Mouse (Mus musculus) heart, adult 8-10 months (tissue): ENCODE results near the gene Rhobtb1. TPM values are rescaled to one million over a fixed set of nuclear protein-coding genes. Genes with fewer than 3 reads are reported as not detected.

ENCODE experiments used
- DNase-seq: peaks from one replicate; pipeline ENCODE4 v3.0.0; 2022; ENCODE audit warnings: low spot score
- total RNA-seq, 4 experiments: library from RNA; stranded (reverse); gene quantifications; 2 replicates each; pipeline ENCODE4 v1.2.4; 2022

Gene Rhobtb1
- total RNA-seq, 4 experiments from 2014 or later, result 141 to 253 (median 172) TPM

DNA sequence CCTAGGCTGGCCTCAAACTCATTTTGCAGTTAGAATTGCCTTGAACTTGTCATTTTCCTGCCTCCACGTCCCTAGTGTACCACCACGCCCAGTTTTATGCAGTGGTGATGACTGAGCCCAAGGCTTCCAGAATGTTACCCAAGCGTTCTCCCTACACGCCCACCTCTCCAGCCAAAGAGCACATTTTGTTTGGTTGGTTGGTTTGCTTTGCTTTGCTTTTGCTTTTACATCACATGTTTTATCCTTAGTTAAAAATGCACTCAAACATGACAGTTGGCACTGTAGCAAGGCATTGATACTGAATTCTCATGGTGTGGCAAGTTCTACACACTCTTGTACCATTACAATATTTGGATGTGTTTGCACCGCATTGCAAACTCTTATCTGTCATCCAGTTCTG, 12.0 kb downstream of the Rhobtb1 start:
- DNase-seq, result no peak

DNA sequence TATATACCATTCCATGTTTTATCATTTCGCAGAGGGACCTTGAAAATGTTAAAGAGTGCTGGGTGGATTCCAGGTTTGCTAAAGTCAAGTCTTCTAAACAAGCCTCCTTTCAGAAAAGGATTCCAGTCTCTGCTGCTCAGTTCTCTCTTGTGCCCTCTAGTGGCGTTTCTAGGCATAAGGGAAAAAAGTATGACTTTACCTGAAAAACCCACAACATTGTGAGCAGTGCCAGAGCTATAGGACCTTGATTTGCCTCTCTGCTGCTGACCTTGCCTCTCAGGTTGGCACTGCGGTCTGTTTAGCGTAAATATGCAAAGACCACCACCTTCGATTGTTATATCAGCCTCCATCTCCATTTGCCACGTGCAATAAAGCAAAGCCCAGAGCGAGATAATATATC, 13.9 kb downstream of the Rhobtb1 start:
- DNase-seq, result peak; percentile 6

DNA sequence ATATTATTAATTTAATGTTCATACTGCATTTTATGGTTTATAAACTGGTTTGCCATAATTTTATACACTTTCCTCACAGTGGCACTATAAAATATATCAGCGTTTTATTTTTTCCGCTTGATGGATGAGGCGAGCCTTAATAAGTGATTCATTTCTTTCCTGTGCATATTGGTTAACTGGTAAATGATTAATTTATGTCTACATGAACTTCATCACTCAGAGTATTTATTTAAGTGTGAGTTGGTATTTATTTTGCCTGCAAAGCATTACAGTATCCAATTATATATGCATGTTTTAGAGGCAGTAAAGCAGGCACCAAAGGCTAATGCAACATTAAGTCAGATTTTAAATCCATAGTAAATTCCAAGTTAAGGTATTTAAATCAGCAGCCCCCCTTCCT, 14.6 kb downstream of the Rhobtb1 start:
- DNase-seq, result no peak

DNA sequence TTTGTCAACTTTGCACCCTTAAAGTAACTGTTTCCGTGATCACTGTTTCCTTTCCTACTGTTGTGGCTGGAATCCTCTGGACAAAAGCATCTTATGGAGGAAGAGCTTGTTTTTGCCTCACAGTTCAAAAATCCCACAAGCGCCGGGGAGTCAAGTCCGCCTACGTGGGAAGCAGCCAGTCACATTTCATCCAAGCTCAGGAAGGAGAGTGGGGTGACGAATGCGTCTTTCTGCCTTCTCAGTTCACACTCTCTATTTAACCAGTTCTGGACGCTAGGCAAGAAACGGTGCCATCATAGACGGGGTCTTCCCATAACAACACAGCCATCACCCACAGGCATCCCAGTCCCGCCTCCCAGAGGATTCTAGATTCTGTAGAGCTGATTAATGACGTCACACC, 15.3 kb downstream of the Rhobtb1 start:
- DNase-seq, result no peak

DNA sequence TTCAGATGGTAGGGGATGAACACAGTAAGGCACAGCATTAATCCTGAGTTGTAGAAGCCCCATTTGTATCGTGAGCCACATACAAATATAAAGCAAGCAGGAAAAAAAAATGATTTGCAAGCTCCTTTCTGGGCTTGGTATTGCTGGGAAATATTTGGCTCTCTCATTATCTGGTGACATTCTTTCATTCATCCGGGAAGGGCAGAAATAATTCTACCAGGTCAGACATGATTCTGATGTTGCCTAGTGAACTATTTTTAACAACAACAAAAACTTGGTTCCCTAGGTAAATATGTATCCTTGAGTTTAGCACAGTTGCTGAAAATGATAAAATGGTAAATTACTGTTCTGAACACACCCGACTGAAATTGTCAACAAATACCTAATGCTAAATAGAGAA, 21.2 kb downstream of the Rhobtb1 start:
- peak; percentile 9 for DNase-seq

DNA sequence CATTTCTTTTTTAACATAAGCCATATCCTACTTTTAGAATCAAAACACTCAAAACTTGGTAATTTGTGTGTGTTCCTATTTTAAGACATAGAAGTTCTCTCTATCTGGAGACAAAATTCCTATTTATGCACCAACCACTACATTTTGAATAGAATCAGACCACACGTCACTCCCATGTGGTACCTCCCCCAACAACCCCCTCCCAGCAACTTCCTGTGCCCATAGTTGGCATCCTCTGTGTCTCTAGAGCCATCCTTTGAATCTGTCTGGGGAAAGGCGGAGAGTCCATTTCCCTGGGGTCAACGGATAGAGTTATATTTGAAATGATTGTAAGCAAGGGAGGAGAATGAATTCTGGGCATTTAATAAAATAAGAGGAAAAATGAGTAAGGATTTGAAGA, 24.9 kb downstream of the Rhobtb1 start:
- no peak for DNase-seq

DNA sequence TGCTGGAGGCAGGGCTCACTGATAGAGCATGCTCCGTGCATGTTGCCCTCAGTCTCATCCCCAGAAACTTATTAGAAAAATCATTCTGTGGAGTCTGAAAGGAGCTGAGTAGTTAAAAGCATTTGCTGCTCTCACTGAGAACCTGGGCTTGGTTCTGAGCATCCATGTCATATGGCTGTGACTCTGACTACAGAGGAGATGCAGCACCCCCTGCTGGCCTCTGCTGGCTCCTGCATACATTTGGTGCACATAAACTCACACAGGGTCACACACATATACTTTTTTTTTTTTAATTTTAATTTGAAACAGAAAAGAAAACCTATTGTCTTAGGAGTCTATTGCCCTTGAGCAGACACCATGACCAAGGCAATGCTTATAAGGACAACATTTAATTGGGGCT, 28.1 kb downstream of the Rhobtb1 start:
- no peak for DNase-seq

DNA sequence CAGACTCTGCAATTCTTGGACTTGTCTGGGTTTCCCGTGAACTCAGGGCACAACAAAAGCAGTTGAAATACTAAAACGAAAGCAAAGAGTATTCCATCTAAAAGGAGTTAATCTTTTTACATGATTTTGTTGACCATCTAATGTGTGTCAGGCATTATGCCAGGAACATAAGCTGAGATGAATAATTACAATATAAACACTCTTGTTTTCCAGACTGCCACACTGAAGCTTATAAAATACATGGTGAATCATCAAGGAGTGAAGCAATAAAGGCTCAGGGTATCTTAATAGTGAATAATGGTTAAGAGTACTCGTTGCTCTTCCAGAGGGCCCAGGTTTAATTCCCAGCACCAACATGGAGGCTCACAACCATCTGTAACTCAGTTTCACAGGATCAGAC, 29.8 kb downstream of the Rhobtb1 start:
- no peak for DNase-seq

DNA sequence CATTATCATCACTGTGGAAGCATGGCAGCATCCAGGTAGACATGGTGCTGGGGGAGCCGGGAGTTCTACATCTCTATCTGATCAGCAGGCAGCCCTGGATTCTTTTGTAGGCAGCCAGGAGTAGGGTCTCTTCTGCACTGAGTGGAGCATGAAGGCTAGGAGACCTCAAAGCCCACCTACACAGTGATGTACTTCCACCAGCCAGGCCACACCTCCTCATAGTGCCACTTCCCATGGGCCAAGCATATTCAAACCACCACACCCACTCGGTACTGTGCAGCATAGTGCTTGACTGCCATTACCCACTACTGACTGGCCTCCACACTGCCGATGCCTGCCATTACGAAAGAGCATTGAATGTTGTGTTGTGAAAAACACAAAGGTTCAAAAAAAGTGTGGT, 33.7 kb downstream of the Rhobtb1 start:
- DNase-seq, result no peak

DNA sequence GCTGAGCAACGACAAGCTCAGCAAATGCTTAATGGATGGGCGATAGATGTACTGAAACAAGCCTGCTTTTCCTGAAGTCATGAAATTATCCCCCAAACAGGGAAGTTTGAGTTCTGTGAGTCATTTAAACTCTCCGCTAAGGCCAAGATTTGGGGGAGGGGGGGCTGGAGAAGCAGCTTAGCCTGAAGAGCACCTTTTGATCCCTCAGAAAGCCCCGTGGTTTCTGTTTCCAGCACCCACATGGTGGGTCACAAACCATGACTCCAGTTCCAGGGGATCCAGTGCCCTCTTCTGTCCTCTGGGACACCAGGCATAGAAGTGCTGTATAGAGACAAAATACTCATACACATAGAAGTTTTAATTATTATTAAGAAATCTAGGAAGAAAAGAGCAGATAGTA, 34.2 kb downstream of the Rhobtb1 start:
- DNase-seq, result peak; percentile 16

DNA sequence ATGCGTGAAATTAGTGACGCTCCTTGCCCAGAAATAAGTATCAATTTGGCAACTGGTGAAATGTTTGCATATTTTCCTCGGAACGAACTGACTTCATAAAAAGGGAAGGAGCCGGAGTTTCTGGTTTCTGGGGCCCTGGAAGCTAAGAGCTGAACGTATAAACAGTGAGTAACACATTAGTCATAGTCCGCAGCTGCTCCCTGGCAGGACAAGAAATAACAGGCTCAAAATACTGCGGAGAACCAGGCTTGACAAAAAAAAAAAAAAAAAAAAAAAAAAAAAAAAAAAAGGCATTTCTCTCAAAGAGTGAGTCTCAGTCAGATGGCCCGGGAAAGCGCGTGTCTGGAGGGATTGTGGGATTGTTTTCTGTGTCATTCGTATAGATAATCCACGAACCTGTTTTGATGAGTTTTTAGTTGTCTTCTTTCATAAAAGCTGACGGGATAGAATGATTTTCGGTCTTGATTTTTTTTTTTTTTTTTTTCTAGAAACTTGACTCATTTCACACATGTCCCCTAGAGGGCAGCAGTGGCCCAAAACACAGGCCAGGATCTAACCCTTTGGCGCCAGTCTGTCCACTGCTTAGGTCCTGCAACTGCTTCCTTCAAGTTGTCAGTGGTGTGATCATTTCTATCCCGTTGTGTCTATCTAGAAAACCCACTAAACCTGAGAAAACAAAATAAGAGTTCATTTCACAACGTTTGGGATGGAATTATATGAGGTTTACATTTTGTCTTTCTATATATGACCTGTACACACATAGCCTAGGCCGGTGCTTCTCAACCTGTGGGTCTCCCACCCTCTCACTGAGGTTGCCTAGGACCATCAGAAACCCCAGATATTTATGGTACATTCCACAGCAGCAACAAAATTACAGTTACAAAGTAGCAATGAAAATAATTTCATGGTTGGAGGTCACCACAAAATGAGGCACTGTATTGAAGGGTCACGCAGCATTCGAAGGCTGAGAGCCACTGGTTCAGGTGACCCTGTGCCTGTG, 35.0 kb downstream of the Rhobtb1 start:
- peak; percentile 77 for DNase-seq

DNA sequence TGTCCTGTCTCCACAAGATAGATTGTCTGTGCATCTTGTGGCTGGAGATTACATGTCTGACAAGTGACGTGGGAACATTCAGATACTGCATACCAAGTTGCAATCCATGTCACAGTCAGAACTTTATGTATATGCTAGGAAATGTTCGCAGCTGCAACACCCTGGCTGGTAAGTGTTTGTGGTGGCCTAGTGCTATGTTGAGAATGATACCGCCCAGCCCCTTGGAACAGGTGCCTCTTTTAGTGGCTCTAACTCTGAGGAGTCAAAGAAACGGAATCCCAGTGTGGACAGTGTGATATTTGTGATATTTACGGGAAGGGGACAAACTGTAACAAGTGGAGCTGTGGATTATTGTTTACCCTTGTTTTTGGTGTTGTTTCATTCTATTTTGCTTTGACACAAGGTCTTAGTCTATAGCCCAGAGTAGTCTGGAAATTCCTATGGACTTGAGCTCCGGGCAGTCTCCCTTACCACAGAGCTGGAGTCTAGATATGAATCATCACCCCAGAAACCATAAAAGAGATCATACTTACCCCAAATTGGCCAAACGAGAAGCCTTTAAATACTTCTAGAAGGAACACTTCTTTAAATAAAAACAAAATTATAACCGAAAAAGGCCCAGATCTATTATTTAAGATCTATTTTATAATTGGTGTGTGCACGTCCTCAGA, 36.7 kb downstream of the Rhobtb1 start:
- no peak for DNase-seq

DNA sequence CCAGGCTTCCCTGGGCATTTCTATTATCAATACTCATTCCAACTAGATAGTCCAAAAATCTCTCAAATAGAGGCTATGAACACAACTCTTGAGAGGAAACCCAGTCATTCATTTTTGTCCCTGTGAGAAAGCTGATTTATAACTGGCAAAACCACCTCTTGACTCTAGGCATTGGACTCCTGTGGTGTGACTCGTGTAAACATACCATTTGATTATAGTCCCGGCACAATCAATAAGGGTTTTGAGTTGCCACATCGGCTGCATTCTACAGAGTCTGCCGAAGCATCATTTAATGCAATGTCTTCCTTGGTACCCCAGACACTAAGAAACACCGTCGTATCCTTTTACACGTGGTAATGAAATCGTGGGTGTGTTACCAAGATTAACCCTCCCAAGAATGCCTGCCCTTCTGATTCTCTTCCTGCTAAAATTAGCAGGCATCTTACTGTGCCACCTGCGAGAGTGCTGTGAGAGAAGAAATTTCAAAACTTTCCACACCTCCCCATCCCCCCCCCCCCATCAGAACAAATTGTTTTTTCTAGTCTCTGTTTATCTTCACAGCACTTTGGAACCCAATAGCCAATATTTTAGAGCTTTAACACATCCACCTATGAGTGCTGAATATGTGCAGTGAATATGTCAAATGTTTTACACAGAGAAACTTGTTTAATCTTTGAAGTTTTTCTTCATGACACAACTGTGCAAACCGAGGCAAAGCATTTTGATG, 39.4 kb downstream of the Rhobtb1 start:
- DNase-seq, result no peak

DNA sequence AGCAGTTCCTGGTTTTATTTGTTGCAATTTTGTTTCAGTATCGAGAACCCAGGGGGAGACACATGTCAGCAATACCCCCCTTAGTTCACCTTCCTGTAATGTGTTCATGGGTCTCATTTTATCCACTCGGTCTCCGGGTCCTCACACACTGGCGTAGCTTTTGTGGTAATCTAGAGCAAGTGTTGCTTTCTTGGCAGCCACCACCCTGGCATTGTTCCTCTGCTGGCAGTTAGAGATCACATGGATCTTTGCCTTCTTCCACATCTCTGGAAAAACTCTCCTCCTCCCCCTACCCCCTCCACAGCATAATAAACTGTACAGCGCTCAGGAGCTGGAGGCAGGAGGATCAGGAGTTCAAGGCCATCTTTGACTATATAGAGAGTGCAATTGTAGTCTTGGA, 41.0 kb downstream of the Rhobtb1 start:
- DNase-seq, result no peak

DNA sequence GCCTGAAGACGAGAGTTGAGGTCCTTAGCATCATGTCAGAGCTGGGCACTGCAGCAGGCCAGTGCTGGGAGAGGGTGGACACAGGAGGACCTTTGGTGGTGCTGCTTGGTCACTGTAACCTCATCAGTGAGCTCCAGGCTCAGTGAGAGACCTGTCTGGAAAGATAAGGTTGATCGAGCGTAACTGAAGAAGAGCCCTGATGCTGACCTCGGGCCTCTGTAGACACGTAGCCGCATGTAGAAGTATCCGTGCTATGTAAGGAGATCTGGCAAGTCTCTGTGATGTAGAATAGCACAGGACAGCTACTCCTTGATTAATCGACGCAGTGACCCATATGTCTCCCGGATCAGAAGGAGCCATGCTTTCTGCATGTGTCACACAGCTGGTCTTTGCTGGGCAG, 42.5 kb downstream of the Rhobtb1 start:
- DNase-seq, result no peak

DNA sequence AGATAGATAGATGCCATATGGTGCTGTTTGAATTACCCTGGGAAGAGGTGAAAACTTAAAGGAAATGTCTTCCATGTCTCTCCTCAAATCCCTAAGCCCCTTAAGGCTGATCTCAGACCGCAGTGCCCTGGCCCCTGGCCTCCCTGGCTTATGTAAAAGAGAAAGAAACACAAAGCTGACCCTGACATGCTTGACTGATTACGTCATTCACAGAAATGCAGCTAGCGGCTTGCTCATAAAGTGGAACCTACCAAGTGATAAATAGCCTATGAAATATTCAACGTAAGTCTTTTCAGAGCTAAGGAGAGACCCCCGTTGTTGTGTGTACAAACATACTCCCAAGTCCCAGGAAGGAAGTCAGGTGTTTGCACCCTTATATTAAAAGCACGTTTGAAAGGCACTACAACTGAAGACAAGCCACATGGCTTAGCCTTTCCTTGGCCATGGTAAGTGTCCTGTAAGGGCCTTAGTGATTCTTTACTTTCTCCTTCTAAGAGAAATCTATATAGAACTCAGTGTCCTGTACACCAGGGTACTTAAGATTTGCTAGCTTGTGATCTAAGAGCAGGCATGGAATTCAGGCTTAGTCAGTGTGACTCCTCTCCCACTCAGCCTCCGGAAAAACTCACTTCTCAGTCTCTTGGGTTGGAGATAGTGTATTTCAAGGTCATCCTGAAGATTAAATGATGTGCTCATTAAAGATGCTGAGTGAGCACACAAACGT, 53.6 kb downstream of the Rhobtb1 start:
- DNase-seq, result no peak

DNA sequence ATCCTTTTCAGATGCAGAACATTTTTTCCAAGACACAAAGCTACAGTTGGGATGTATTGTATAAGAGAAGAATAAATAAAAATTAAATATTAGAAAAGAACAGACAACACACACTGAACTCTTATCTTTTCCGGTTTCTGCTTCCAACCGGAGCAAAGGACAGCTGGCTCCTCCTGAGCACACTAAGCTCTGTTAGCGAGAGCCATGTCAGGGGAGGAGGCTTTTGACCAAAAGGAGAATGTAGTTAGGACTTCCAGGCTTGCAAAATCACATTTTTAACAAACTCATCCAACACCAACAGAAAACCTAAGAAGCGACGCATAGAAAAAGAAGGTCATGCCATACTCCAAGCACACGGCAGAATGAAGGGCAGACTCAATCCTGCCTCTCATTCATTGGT, 54.8 kb downstream of the Rhobtb1 start:
- DNase-seq, result no peak

DNA sequence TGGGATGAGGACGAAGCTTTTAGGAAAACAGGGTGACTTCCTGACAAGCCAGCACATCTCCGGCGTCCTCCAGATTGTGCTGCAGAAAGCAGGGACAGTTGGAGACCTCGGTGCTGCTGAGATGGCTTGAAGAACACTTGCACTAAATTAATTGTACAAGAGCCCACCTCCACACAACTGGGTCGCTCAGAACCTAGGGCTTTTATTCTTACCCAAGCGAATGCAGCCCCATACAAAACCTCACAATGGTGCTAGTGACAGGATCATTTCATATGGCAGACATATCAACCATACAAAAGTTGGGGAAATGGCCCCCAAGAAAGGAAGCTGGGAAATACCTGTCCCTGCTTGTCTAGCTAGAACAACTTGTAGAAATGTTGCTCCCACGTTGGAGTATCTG, 56.2 kb downstream of the Rhobtb1 start:
- no peak for DNase-seq

DNA sequence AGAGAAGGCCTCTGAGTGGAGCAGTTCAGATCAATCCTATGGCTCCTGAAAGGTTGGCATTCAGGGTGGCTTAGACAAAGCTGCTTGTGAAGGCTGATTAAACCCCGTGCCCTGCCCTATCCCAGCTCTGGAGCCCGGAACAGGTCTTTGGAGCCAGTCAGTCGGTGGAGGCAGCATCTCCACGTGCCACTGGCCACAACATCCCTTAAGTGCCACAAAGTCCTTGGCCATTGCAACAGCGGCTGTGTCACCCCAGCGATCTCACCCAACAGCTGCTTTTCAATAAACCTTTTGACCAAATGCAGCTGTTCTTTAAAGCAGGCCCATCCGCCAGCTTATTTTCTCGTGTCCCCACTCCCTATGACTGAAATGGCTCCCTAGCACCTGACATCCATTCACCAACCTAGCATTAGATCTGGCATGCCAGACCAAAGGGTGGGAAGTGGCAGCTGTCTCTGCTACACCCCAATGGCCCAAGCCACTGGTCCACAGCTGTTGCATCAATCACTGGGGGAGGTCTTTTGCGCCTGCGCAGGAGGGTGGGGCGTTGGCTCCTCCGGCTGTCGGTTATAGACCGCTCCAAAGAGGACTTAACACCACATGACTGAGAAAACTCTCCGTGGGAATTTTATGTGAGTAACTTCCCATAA, 56.9 kb downstream of the Rhobtb1 start:
- DNase-seq, result no peak

DNA sequence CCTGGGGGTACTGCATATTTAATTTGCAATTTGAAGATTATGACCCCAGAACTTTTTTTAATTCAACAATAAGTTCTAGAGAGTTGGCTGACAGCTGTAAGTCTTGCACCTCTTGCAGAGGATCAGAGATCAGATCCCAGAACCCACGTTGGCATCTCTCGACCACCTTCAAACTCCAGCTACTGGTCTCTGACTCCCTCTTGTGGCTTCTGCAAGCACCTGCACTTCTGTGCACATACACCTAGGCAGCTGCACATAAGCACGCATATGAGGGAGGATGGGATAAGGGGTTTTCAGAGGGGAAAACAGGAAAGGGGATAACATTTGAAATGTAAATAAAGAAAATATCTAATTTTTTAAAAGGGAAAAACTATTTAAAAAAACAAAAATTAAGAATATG, 57.5 kb downstream of the Rhobtb1 start:
- DNase-seq, result no peak

DNA sequence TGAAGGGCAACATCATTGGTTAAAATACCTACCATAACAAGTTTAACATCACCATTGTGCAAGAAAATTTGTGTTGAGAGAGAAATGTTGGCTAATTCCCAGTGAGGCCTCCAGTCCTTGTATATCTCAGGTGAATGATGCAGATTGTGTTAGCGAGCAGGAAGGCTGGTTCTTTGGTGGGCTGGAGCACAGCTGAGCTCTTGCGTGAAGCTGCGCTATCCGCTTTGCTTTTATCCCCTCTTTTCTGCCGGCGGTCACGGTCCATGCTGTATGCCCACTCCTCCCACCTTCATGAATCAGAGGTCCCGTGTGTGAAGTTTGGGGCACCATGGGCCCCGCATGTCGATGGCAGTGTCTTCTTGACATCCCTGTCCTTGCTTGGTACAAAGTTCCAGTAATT, 58.8 kb downstream of the Rhobtb1 start:
- no peak for DNase-seq
